Mouse (Mus musculus): ENCODE results near the gene Tmem219.

Gene Tmem219

GRCm38 (mm10) chr7:126862147-126862784 is 60.5 kb downstream of the Tmem219 start, which contains the start of gene Ino80e:
TSS of gene Ino80e (minus strand) at chr7:126862377.
- DNase-seq (ENCODE audit: low spot score in 2 of 2), result peak; percentile 93 to 94

- DNase-seq (ENCODE audit: low spot score in 2 of 2), result peak; percentile 94 to 96
Measured at GRCm38 (mm10) chr7:126861429-126862130, 61.1 kb downstream of the Tmem219 start, which contains the start of gene Hirip3. TSS of gene Hirip3 (plus strand) at chr7:126861972.

- DNase-seq (ENCODE audit: low spot score in 2 of 2), result no peak
Measured at GRCm38 (mm10) chr7:126860987-126861386, 61.7 kb downstream of the Tmem219 start.

- DNase-seq (ENCODE audit: low spot score in 2 of 2), result no peak
Measured at GRCm38 (mm10) chr7:126856741-126857420, 65.8 kb downstream of the Tmem219 start.

GRCm38 (mm10) chr7:126855641-126856040 is 67.1 kb downstream of the Tmem219 start:
- DNase-seq (ENCODE audit: low spot score in 2 of 2), result no peak

- no peak for DNase-seq (ENCODE audit: low spot score in 2 of 2)
Measured at GRCm38 (mm10) chr7:126853454-126853853, 69.3 kb downstream of the Tmem219 start.

- no peak for DNase-seq (ENCODE audit: low spot score in 2 of 2)
Measured at GRCm38 (mm10) chr7:126851192-126851591, 71.5 kb downstream of the Tmem219 start.

GRCm38 (mm10) chr7:126850161-126850560 is 72.6 kb downstream of the Tmem219 start:
- DNase-seq (ENCODE audit: low spot score in 2 of 2), result no peak

GRCm38 (mm10) chr7:126848794-126849193 is 73.9 kb downstream of the Tmem219 start:
- no peak for DNase-seq (ENCODE audit: low spot score in 2 of 2)

- DNase-seq (ENCODE audit: low spot score in 2 of 2), result no peak
Measured at GRCm38 (mm10) chr7:126847421-126848398, 75.0 kb downstream of the Tmem219 start.

- DNase-seq (ENCODE audit: low spot score in 2 of 2), result no peak
Measured at GRCm38 (mm10) chr7:126847116-126847420, 75.6 kb downstream of the Tmem219 start, which contains the start of gene Doc2a. TSS of gene Doc2a (plus strand) at chr7:126847416.

- DNase-seq (ENCODE audit: low spot score in 2 of 2), result no peak
Measured at GRCm38 (mm10) chr7:126845516-126845915, 77.2 kb downstream of the Tmem219 start.

- DNase-seq (ENCODE audit: low spot score in 2 of 2), result no peak
Measured at GRCm38 (mm10) chr7:126843276-126843675, 79.4 kb downstream of the Tmem219 start.

Data from heart, adult 9 months (tissue).